Mouse (Mus musculus) liver, postnatal 0 days (tissue): ENCODE measurements around the gene Ttn.

Experiments
- CTCF ChIP-seq: sonication (generic); IDR thresholded peaks from 2 replicates; pipeline ENCODE4 v1.5.1; 2016; ENCODE audit warnings: antibody characterized with exemption, low read depth
- EP300 ChIP-seq: IDR thresholded peaks from 2 replicates; pipeline ENCODE4 v1.6.1; 2016; ENCODE audit warnings: antibody characterized with exemption, low read depth, mild to moderate bottlenecking

DNA sequence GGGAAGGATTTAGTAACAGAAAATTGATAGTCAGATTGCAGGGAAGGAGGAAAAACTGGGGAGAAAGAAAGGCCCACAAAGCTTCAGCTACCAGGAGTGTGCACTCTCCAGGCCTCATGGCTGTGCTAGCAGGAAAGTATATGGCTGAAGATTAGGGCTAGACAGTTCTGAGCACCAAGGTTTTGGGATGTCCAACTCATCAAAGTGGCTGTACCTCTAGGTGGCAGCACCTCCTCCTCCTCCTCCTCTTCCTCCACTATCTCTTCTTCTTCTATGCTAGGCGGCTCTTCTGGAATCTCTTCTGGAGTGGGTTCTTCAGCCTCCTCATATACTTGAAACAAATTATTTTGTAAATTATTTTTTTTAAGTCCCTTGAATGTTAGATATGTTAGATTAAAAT, 139.2 kb downstream of the Ttn start:
- TF ChIP-seq CTCF (peak; percentile 15; the same call in 1 of the 2 replicates), EP300 (no peak)
